Mouse (Mus musculus): ENCODE measurements around the gene 2410137M14Rik. TPM values are rescaled to one million over a fixed set of nuclear protein-coding genes. Genes with fewer than 3 reads are reported as not detected.

Gene 2410137M14Rik
- polyA plus RNA-seq, 1 experiment from 2014 or later = not detected

- peaks cover 25% of the 10 kb centered on the region for H3K4me1 ChIP-seq
- no peak overlapping the region for H3K9ac ChIP-seq
- ATAC-seq (ENCODE audit: low FRiP score) = no peak
- no peak overlapping the region for H3K27ac ChIP-seq
- peak overlapping the region; percentile 61 for H3K4me2 ChIP-seq
- H3K36me3 ChIP-seq (replicated peaks) = no peaks in the 10 kb centered on the region
- 53% methylated on average over 10 of the region's 10 CpGs for WGBS
- H3K27me3 ChIP-seq = peaks cover 75% of the 10 kb centered on the region
- no peaks in the 10 kb centered on the region for H3K9me3 ChIP-seq
- peak overlapping the region; percentile 40; the same call in 1 of the 2 replicates for H3K4me3 ChIP-seq (replicated peaks)
Measured at GRCm38 (mm10) chr17:36942391-36942790, 38.6 kb downstream of the 2410137M14Rik start.

- Histone ChIP-seq H3K4me2 (no peak overlapping the region), H3K27ac (no peak overlapping the region), H3K36me3 (replicated peaks) (no peaks in the 10 kb centered on the region), H3K27me3 (peaks cover 41% of the 10 kb centered on the region), H3K9ac (no peak overlapping the region), H3K9me3 (no peaks in the 10 kb centered on the region), H3K4me1 (peaks cover 8% of the 10 kb centered on the region), H3K4me3 (replicated peaks) (no peak overlapping the region)
- 89% methylated on average over 2 of the region's 2 CpGs for WGBS
- ATAC-seq (ENCODE audit: low FRiP score) = no peak
Measured at GRCm38 (mm10) chr17:36938056-36938455, 43.0 kb downstream of the 2410137M14Rik start.

- no peak for ATAC-seq (ENCODE audit: low FRiP score)
- no peak overlapping the region for H3K4me3 ChIP-seq (replicated peaks)
- no peak overlapping the region for H3K9ac ChIP-seq
- H3K27me3 ChIP-seq = 0 out of 2 replicates have a peak, but pooled peaks cover 4% of the 10 kb centered on the region
- H3K9me3 ChIP-seq = no peaks in the 10 kb centered on the region
- no peaks in the 10 kb centered on the region for H3K4me1 ChIP-seq
- 81% methylated on average over 2 of the region's 2 CpGs for WGBS
- H3K4me2 ChIP-seq = no peak overlapping the region
- H3K36me3 ChIP-seq (replicated peaks) = no peaks in the 10 kb centered on the region
- H3K27ac ChIP-seq = no peak overlapping the region
Measured at GRCm38 (mm10) chr17:36931806-36932205, 49.2 kb downstream of the 2410137M14Rik start.

- WGBS = 82% methylated on average over 4 of the region's 4 CpGs
- Histone ChIP-seq H3K4me3 (replicated peaks) (no peak overlapping the region), H3K36me3 (replicated peaks) (no peaks in the 10 kb centered on the region), H3K9ac (no peak overlapping the region), H3K27me3 (0 out of 2 replicates have a peak, but pooled peaks cover 4% of the 10 kb centered on the region), H3K9me3 (no peaks in the 10 kb centered on the region), H3K4me2 (no peak overlapping the region), H3K27ac (no peak overlapping the region), H3K4me1 (no peaks in the 10 kb centered on the region)
- no peak for ATAC-seq (ENCODE audit: low FRiP score)
Measured at GRCm38 (mm10) chr17:36931130-36931529, 49.9 kb downstream of the 2410137M14Rik start.

- no peaks in the 10 kb centered on the region for H3K36me3 ChIP-seq (replicated peaks)
- 82% methylated on average over 6 of the region's 6 CpGs for WGBS
- H3K9me3 ChIP-seq = no peaks in the 10 kb centered on the region
- no peak overlapping the region for H3K27ac ChIP-seq
- 0 out of 2 replicates have a peak, but pooled peaks cover 8% of the 10 kb centered on the region for H3K27me3 ChIP-seq
- no peak overlapping the region for H3K9ac ChIP-seq
- no peak overlapping the region for H3K4me2 ChIP-seq
- no peaks in the 10 kb centered on the region for H3K4me1 ChIP-seq
- no peak for ATAC-seq (ENCODE audit: low FRiP score)
- H3K4me3 ChIP-seq (replicated peaks) = no peak overlapping the region
Measured at GRCm38 (mm10) chr17:36930233-36930632, 50.8 kb downstream of the 2410137M14Rik start.

DNA sequence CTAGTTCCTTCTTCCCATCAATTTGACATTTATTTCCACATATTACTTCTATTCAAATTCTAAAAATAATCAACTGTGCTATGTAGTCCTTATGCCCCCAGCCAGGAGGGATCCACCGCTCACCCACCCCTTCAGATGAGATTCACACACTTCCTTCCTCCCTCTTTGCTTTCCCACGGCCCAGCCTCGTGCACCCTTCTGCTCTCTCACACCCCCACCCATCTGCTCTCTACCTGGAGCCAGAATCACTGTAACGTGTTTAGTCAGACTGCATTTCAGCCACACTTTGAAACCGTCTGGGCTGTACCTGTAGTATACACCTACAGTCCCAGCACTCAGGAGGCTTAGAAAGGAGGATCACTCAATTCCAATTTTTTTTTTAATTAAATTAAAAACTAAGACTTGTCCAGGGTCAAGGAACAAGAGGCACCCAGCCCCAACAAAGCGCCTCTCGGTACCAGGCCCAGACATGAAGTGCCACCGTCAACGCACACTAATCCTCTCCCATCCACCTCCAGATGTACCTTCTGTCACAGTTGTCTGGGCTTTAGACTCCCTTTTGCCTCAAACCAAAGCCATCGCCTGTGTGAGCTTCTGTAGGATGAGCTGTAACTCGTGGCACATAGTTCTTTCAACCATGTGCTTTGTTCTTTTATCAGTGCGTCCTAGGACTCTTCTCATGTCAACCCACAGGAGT is 51.7 kb downstream of the 2410137M14Rik start:
- Histone ChIP-seq H3K27ac (no peak overlapping the region), H3K4me1 (no peaks in the 10 kb centered on the region), H3K9me3 (no peaks in the 10 kb centered on the region), H3K4me3 (replicated peaks) (no peak overlapping the region), H3K9ac (no peak overlapping the region), H3K4me2 (no peak overlapping the region), H3K36me3 (replicated peaks) (no peaks in the 10 kb centered on the region), H3K27me3 (0 out of 2 replicates have a peak, but pooled peaks cover 7% of the 10 kb centered on the region)
- no peak for ATAC-seq (ENCODE audit: low FRiP score)
- 83% methylated on average over 12 of the region's 12 CpGs for WGBS

Other genes starting within 250 kb of the 2410137M14Rik start
- gene H2-M10.5, start 208.3 kb downstream of the 2410137M14Rik start, polyA plus RNA-seq (2016; fragmentation: Nextera tagmentation; extraction: Ambion mirVana) = not detected in 2 replicates
- not detected in 2 replicates for gene H2-M10.6, start 169.1 kb downstream of the 2410137M14Rik start, polyA plus RNA-seq (2016; fragmentation: Nextera tagmentation; extraction: Ambion mirVana)
- gene Trim26, start 144.1 kb downstream of the 2410137M14Rik start, polyA plus RNA-seq (2016; fragmentation: Nextera tagmentation; extraction: Ambion mirVana) = 38.7 and 44.0 TPM in 2 replicates
- gene Trim15, start 114.0 kb downstream of the 2410137M14Rik start, polyA plus RNA-seq (2016; fragmentation: Nextera tagmentation; extraction: Ambion mirVana) = 0.14 and 0.24 TPM in 2 replicates
- 4.7 and 7.1 TPM in 2 replicates for gene Trim10, start 111.7 kb downstream of the 2410137M14Rik start, polyA plus RNA-seq (2016; fragmentation: Nextera tagmentation; extraction: Ambion mirVana)
- not detected in 2 replicates for gene Trim40, start 91.1 kb downstream of the 2410137M14Rik start, polyA plus RNA-seq (2016; fragmentation: Nextera tagmentation; extraction: Ambion mirVana)
- not detected in 2 replicates for gene Trim31, start 83.1 kb downstream of the 2410137M14Rik start, polyA plus RNA-seq (2016; fragmentation: Nextera tagmentation; extraction: Ambion mirVana)
- 0.47 TPM in 1 of 2 replicates, not detected in the other for gene Rnf39, start 38.3 kb downstream of the 2410137M14Rik start, polyA plus RNA-seq (2016; fragmentation: Nextera tagmentation; extraction: Ambion mirVana)
- 136 and 146 TPM in 2 replicates for gene Ppp1r11, start 29.5 kb downstream of the 2410137M14Rik start, polyA plus RNA-seq (2016; fragmentation: Nextera tagmentation; extraction: Ambion mirVana)
- 79.5 and 86.7 TPM in 2 replicates for gene Znrd1, start 22.7 kb downstream of the 2410137M14Rik start, polyA plus RNA-seq (2016; fragmentation: Nextera tagmentation; extraction: Ambion mirVana)
- gene Znrd1as, start 22.6 kb downstream of the 2410137M14Rik start, polyA plus RNA-seq (2016; fragmentation: Nextera tagmentation; extraction: Ambion mirVana) = 7.1 and 7.7 TPM in 2 replicates
- gene H2-M5, start 8.3 kb upstream of the 2410137M14Rik start, polyA plus RNA-seq (2016; fragmentation: Nextera tagmentation; extraction: Ambion mirVana) = 1.3 and 1.6 TPM in 2 replicates
- gene Zfp57, start 19.9 kb upstream of the 2410137M14Rik start, polyA plus RNA-seq (2016; fragmentation: Nextera tagmentation; extraction: Ambion mirVana) = 193 and 197 TPM in 2 replicates
- gene Mog, start 42.2 kb upstream of the 2410137M14Rik start, polyA plus RNA-seq (2016; fragmentation: Nextera tagmentation; extraction: Ambion mirVana) = 1.1 and 1.2 TPM in 2 replicates
- gene Gabbr1, start 64.7 kb upstream of the 2410137M14Rik start, polyA plus RNA-seq (2016; fragmentation: Nextera tagmentation; extraction: Ambion mirVana) = 31.7 and 32.6 TPM in 2 replicates
- 0.06 and 0.15 TPM in 2 replicates for gene Olfr90, start 107.3 kb upstream of the 2410137M14Rik start, polyA plus RNA-seq (2016; fragmentation: Nextera tagmentation; extraction: Ambion mirVana)
- not detected in 2 replicates for gene Olfr91, start 117.0 kb upstream of the 2410137M14Rik start, polyA plus RNA-seq (2016; fragmentation: Nextera tagmentation; extraction: Ambion mirVana)
- not detected in 2 replicates for gene Olfr92, start 138.9 kb upstream of the 2410137M14Rik start, polyA plus RNA-seq (2016; fragmentation: Nextera tagmentation; extraction: Ambion mirVana)
- not detected in 2 replicates for gene Olfr93, start 180.3 kb upstream of the 2410137M14Rik start, polyA plus RNA-seq (2016; fragmentation: Nextera tagmentation; extraction: Ambion mirVana)
- gene Ubd, start 212.7 kb upstream of the 2410137M14Rik start, polyA plus RNA-seq (2016; fragmentation: Nextera tagmentation; extraction: Ambion mirVana) = not detected in 2 replicates
- gene Olfr94, start 219.8 kb upstream of the 2410137M14Rik start, polyA plus RNA-seq (2016; fragmentation: Nextera tagmentation; extraction: Ambion mirVana) = not detected in 2 replicates
- 0.06 TPM in 1 of 2 replicates, not detected in the other for gene Olfr95, start 231.9 kb upstream of the 2410137M14Rik start, polyA plus RNA-seq (2016; fragmentation: Nextera tagmentation; extraction: Ambion mirVana)
- not detected in 2 replicates for gene Olfr96, start 238.9 kb upstream of the 2410137M14Rik start, polyA plus RNA-seq (2016; fragmentation: Nextera tagmentation; extraction: Ambion mirVana)

Measured in forebrain, embryonic 12.5 days (tissue).